Mouse (Mus musculus) adrenal gland, postnatal 14 days (tissue): ENCODE results near the gene Praf2. TPM values are rescaled to one million over a fixed set of nuclear protein-coding genes. Genes with fewer than 3 reads are reported as not detected.
"Not testable (repeated sequence)": the region's sequence is repeated elsewhere in the genome, so short reads cannot be mapped to it uniquely, and the experiment has no call there.

ENCODE experiments used
- DNase-seq: peaks from one replicate; pipeline ENCODE4 v3.0.0; 2021; ENCODE audit warnings: mixed read lengths
- total RNA-seq: library from RNA; stranded (reverse); gene quantifications from 2 replicates; pipeline ENCODE4 v1.2.3, GENCODE M21; 2021

Gene Praf2
- total RNA-seq, 1 experiment from 2014 or later: 11.1 TPM

DNA sequence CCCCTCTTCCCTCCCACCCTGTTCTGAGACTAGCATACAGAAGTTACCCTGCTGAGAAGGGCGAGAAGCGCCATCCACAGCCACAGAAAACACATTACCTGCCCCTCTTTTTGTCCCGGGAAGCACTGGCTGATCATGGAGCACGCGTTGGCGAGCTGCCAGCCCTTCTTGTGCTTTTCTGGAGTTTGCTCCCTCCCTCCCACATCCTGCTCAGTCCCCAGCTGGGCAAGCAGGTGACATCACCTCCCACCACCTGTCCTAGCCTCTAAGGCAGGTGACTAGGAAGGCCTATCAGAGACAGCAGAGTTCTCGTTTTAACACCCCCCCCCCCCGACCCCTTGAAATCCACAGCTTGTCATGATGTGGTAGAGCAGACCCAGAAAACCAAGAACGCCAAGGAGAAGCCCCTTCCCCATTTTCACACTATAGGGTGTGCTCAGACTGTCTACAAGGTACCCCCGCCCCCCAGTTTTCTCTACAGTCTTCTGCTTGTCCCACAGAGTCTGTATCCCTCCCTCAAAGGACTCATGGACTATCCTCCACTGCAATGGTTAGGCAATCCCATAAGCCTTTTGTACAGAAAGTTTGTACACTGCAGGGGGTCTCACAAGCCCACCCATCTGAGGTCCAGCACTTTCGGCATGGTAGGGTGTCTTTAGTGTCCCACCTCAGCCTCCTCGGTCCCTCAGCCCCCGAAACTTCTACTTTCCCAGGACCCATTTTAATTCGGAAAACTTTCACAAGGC, 11.3 kb downstream of the Praf2 start:
- DNase-seq: no peak

DNA sequence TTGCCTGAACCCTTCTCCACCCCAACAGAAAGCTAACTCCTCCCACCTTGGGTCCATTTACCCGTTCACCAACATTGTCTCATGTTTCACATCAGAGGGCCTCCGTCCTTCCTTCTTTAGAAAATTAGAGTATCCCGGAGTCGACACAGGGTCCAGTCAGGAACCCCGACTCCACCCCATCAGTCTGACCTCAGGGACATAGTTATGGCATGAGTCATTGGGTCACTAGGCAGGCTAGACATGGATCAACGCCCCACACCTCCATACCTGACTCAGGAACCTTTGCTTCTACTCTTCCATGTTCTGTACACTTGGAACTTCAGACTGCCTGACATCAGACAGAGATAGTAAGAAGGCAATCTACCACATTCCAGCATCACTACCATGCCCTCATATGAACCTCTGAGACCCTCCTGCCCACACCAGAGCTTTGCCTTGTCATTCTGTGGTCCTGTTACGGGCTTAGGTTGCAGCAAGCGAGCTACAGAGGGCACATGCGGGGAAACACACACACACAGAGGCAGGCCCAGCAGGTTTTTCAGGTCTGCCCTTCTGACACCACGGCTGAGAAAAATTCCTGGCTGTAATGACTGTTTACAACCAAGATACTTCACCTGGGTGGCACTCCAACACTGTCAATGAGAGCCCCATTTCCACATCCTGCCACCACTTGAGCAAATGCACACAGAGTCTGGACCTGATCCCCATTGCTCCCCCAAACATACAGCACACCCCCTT, 12.0 kb downstream of the Praf2 start:
- no peak for DNase-seq

DNA sequence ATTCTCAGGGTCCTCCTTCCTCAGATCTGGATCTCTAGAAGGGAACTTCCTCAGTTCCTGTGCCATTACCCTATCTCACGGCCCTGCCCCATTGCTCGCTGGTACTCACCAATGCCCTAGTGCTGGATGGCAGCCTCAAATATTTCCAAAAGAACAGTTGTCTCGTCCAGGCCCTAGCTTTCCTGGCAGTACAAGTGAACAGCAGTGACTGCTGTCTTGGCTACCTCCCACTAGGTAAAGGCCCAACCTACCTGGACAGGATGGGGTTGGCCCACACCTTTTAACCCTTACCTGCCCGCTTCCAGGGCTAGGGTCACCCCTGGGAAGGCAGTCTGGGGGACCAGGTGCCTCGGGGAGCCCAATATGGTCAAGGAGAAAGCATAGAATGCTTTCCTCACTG, 12.9 kb downstream of the Praf2 start:
- DNase-seq: no peak

DNA sequence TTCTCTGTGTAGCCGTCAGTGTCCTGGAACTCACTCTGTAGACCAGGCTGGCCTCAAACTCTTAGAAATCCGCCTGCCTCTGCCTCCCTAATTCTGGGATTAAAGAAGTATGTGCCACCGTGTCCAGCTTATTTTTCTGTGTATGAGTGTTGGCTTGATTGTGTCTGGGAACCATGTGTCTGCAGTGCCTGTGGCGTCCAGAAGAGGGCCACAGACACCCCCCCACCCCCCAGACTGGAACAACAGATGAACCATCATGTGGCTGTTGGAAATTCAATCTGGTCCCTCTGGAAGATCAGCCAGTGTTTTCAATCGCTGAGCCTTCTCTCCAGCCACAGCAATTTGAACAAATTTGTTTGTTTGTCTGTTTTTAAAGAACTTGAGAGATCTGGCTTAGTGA, 15.2 kb downstream of the Praf2 start:
- no peak for DNase-seq

DNA sequence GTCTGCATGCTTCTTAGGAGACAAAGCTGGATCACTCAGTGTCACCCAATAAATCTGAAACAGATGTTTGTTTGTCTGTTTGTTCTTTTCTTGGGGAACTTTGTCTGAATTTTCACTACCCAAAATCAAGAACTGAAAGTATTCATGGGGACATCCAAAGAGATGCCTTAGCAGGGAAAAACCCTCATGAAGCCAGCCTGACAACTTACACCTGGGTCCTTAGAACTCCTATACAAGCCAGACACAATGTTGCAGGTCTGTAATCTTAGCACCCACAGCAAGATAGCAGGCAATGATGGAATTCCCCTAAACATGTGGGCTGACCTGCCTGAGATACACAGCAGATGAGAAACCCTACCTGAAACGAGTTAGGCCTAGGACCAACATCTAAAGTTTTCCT, 16.7 kb downstream of the Praf2 start:
- no peak for DNase-seq

DNA sequence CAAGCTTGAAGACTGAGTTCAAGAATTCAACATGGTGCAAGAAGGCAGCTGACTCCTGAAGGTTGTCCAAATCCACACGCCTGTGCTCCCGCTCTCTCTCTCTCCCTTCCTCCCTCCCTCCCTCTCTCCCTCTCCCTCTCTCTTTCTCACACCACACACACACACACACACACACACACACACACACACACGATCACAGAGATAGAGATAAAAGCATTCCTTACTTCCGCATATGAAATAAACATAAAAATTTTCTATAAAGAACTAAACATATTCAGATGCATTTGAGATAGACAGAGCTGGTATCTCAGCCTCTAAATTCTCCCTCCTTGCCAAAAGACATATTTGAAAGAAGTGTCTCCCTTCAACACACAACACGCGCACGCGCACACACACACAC, 17.2 kb downstream of the Praf2 start:
- DNase-seq: no peak

DNA sequence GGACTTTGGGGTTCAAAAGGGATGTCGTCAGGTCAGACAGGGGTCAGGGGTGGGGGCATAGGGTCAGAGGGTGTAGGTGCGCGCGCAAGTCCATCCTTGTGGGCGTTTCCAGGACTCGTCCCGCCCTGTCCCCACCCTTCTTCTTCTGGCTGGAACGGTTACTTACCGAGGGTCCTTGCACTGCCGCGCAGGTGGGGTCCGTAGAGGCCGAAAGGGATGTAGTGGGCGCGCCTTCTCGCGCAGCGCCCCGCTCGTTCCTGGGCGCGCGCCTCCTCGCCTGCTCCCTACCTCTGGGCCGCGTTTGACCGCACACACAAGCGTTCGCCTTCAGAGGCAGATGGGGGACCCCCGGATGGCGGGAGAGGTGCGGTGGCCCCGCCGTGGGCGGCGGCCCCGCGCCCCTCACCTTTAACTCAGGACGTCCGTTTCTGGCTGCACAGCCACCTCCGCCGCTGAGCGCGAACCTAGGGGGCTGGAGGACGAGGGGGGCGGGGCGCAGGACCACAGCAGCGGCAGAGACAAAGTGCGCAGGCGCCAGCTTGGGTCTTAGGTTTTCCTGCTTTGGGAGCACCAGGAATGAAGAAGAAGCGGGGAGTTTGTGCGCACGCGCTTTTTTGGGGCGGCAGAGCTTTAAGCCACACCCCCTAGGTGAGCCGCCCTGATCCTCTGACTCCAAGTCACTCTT, 22.3 kb downstream of the Praf2 start, which contains the start of gene Ccdc120:
Ccdc120 (minus strand) TSS at position 474 of the 685 bp plus-strand sequence.
- peak; percentile 73 for DNase-seq

DNA sequence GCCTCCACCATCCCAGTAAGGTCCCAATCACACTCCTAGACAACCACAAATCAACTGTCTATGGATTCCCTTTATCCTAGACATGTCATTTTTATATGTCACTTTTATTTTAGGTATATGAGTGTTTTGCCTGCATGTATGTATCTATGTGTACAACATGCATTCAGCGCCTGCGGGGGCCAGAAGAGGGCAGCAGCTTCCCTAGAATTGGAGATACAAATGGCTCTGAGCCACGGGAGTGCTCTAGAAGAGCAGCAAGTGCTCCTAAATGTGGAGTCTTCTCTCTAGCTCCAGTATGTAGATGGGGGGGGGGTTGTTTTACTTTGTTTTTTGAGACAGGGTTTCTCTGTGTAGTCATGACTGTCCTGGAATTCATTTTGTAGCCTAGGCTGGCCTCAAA, 25.4 kb downstream of the Praf2 start:
- DNase-seq: not testable (repeated sequence)

DNA sequence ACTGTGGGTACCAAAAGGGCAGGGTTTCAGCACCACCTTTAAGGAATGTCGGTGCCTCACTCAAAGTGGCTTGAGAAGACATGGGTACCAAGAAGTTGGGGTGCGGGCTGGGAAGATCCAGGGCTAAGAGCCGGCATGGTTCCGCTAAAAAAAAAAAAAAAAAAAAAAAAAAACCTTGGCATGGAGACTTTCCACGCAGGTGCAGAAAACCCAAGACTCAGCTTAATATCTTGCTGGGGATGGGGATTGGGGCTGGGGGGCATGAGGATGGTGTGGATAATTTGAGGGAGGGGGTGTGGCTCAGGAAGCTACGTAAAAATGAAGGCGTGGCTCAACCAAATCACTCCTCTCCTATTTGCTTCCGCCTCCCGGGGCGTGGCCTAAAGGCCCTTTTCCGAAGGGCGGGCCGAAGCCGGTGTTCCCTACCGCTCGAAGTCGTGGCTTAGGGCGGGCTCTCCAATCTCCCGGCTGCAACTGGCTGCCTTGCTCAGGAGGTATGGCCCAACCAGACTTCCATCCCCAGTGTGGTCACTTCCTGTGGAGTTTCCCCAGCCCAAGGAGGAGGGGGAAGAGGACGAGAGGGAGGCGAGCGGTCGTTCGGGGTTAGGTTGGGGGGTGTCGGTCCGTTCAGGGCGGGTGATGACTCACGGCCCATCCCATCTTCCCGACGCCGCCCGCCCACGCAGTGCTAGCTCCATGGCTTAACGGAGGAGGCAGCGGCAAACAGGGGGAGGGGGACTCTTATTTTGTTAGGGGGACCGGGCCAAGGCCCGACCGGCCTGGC, 34.1 kb downstream of the Praf2 start, which contains the start of gene Tfe3:
Tfe3 (plus strand) TSS at position 424 of the 784 bp plus-strand sequence.
- DNase-seq: peak; percentile 94

DNA sequence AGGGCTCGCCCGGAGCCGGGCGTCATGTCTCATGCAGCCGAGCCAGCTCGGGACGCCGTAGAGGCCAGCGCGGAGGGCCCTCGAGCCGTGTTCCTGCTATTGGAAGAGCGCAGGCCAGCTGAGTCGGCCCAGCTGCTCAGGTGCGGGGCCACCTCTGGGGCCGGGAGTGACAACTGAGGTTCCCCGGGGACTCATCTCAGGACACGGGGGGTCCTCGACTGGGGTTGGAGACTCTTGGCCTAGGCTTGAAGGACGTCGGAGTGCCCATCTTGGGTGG, 34.6 kb downstream of the Praf2 start:
- no peak for DNase-seq

DNA sequence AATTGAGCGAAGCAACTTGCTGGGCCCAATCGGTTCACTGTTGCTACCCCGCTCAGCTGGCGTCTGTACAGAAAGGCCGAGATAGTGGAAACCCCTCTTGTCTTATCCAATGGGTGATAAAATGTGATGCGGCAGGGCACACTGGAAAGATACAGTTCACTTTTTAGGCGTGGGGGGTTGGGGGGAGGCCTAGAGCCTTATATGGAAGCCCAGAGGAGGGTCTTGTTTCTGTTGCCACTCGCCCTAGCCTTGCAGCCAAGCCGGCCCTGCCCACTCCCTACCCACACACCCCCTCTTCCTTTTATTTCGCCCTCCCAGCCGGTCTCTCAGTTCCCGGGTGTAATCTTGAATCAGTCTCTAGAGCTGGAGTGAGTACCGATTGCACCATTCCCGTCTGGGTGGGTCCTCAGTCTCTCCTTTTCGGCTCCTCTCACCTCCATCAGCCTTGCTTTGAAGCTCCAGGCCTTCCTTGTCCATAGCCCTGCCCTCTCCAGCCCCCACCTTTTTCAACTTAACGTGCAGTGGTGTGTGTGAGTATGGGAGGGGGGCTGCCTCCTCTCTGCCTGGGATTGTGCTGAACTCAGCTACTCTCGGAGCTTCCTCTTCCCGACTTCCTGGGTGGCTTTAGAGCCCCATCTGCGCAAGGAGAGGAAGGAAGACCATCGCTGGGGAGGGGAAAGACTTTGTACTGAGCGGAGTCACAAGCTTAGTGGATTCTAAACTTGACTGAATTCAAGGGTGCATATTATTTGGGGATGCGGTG, 35.6 kb downstream of the Praf2 start:
- peak; percentile 29 for DNase-seq

DNA sequence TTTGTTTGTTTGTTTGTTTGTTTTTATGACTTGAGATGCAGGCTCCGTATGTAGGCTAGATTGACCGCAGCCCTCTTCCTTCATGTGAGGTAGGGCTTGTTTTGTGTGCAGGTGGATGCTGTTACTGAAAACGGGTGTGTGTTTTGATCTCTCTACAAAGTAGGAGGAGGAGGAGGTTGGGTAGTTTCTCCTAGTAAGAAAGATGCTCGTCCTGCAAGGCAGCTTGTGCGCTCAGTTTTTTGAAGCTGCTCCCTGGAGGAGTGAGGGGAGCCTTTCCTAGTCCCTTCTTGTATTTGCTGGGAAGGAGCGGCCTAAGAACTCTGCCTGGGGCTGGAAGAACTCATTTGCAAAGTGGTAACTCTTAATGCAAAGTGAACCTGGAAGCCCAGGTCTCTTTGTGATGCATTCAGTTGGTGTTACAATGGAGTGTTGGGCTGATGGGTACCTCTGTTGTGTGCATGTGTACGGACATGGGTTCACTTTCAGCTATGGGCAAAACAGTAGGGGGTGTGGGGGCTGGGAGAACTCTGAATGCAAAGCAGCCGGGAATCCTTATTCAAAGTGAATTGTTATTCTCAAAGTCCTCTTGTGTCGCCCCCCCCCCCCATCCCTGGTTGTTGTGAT, 36.5 kb downstream of the Praf2 start:
- no peak for DNase-seq

DNA sequence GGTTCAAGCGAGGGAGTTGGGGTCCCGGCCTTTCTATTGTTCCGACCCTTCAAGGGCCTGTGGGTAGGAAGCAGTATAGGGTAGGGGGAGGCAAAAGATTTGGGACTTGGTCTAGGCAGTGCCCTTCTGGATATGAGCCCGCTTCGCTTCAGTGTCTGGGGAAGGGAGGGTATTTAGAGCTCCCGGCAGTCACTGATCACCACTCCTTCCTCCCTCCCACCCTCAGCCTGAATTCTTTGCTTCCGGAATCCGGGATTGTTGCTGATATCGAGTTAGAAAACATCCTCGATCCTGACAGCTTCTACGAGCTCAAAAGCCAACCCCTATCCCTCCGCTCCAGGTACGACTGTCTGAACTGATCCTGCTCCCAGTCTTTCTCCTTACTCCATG, 37.0 kb downstream of the Praf2 start:
- DNase-seq: peak; percentile 19

DNA sequence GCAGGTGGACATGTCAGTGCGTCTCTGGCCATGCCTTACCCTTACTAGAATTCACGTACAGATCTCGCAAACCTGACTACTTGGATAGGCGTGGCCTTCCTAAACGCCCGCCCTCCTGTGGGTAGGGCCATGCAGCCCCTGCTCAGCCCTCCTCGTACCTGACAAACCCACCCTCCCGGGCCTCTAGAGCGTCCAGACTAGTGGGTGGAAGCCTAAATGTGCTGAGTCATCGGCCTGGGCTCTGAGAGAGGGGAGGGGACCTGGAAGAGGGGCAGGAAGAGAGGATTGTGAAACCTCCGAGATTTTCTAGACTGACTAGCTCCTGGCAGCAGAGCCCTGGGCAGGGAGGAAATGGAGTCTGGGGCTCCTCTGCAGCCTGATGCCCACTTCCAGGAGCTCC, 37.5 kb downstream of the Praf2 start:
- peak; percentile 78 for DNase-seq

DNA sequence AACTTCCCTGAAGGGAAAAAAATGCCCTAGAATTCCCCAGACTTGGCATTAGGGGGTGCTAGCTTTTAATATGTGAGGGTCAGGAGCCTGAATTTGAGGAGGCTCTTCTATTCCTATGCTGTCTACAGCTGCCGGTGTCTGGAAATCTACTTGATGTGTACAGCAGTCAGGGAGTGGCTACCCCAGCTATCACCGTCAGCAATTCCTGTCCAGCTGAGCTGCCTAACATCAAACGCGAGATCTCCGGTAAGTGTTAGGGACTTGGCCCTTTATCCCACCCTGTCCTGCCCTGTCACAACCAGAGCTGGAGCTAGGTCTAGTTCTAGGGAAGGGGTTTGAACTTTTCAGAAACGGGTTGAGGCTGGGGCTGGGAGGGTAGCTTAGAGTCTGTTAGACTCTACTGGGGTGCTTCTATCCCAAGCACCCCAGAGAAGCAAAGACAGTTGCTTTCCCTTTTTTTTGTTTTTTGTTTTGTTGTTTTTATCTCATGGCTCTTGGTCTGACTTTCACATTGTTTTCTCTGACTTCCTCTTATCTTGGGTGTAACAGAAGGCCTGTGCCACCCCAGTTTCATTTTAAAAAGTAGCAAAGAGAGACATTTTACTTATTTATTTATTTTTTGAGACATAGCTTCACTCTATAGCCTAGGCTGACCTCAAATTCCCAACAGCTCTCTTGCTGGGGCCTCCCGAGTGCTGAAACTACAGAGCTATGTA, 41.2 kb downstream of the Praf2 start:
- DNase-seq: no peak

DNA sequence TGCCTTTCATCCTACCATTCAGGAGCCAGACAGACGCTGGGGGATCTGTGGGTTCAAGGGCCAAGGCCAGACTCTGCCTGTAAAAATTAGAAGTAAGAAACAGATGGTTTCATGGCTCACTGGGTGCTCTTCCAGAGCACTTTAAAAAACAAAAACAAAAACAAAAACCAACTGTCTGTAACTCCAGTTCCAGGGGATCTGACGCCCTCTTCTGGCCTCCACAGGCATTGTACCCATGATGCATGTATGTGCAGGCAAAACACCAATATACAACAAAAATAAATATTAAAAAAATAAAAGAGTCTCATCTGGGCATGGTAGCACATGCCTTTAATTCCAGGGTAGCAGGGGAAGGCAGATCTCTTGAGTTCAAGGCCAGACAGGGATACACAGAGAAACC, 44.5 kb downstream of the Praf2 start:
- peak; percentile 37 for DNase-seq

DNA sequence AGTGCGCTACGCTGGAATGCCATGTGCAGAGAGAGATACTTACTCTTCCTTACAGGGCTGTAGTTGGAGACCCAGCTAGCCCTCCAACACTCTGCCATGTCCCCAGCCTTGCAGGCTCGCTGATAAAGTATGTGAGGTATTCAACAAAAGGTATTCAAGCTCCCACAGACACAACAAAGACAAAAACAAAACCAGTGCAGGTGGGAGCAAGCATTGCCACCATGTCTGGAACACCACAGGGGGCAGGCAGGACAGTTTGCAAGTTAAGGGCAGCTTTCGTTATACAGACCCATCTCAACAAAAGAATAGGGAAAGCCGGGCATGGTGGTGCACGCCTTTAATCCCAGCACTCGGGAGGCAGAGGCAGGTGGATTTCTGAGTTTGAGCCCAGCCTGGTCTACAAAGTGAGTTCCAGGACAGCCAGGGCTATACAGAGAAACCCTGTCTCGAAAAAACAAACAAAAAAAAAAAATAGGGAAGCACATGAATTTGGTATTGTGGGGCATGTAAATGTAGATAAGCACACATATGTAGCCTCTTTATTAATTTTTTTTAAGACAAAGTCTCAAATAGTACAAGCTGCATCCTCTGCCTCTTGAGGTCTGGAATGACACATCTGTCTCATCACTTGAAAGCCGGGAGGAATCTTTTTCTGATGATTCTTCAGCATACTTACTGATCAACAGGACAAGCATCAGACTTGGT, 47.4 kb downstream of the Praf2 start:
- no peak for DNase-seq

DNA sequence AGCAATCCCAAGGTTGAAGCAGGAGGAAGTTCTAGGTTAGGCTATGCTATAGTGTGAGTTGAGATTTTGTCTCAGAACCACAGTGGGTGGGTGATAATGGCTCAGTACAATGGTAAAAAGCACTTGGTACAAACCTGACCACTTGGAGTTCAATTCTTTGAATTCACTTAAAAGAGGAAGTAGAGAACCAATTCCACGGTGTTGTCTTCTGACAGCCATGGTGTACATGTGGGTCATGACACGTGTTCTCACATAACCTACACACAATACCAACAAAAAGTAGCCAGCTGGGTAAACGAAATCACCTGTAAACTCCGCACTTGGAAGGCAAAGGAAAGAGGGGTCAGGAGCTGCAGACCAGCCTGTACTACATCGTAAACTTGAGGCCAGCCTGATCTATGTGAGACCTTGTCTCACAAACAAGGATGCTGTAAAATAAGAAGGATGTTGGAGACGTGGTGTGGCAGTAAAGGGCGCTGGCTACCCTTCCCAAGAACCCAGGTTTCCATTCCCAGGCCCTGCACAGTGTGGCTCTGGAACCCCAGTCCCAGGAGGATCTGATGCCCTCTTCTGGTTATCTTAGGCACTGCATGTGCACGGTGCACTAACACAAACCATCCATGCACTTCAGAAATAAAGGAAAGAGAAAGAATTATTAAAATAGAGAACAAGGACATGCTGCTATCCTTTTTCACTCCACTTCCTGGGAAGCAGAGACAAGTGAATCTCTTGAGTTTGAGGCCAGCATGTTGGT, 48.3 kb downstream of the Praf2 start:
- peak; percentile 63 for DNase-seq
